Mouse (Mus musculus): Measurements from ENCODE around the gene Pip4k2c.

Pip4k2c gene

DNA sequence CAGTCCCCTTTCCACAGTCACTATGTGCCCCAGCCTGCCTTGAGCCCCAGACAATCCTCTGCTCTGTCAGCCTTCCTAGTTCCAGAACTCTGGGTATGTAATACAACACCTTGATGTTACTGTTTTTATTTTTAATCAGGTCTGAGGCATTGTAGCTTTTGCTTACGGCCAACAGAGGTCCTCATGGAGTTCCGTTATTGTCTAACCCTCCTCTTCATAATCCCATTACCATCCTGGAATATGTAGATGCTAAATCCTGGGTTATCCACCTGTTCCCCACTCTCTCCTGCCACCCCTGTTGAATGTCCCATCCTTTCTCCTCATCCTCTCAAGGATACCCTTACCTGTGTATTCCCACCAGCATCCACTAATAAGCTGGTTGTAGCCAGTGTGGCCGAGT, 35.2 kb downstream of the Pip4k2c start:
- TF ChIP-seq POU5F1 (IDR thresholded peaks at IDR 0.05; ENCODE audit: borderline replicate concordance, low read length), result no peak
- no peak for TF ChIP-seq NANOG (IDR thresholded peaks at IDR 0.05; ENCODE audit: borderline replicate concordance, low read length)
- TF ChIP-seq CTCF (conservative IDR thresholded peaks at IDR 0.05; ENCODE audit: low read length), result no peak
- Histone ChIP-seq H3K4me3 (replicated peaks; ENCODE audit: low read length) (peak overlapping the region; percentile 58), H3K9me3 (ENCODE audit: low read length) (no peaks in the 10 kb centered on the region), H3K27me3 (ENCODE audit: insufficient read depth, low read length) (peaks cover 38% of the 10 kb centered on the region), H3K36me3 (ENCODE audit: insufficient read depth, low read length) (no peaks in the 10 kb centered on the region), H3K4me1 (replicated peaks; ENCODE audit: low read depth, low read length) (peaks cover 74% of the 10 kb centered on the region)

DNA sequence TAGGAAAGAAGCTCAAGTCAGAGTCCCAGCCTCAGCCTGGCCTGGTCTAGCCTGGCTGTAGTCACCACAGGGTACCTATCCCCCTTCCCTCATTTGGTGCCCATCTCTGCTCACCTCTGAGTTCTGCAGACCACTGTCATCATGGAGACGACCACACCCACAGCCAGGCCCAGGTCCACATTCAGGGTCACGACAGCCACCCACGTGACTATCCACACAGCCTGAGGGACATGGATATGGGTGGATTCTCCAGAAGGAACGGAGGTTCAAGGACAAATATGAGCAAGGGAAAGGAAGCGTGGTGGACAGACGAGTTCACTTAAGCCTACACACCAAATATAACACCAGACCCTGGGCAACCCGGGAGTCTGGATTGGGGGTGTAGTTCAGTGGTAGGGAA, 37.2 kb downstream of the Pip4k2c start:
- Histone ChIP-seq H3K9me3 (ENCODE audit: low read length) (no peaks in the 10 kb centered on the region), H3K27me3 (ENCODE audit: insufficient read depth, low read length) (peaks cover 29% of the 10 kb centered on the region), H3K4me3 (replicated peaks; ENCODE audit: low read length) (no peak overlapping the region), H3K4me1 (replicated peaks; ENCODE audit: low read depth, low read length) (peaks cover 72% of the 10 kb centered on the region), H3K36me3 (ENCODE audit: insufficient read depth, low read length) (no peaks in the 10 kb centered on the region)
- TF ChIP-seq NANOG (IDR thresholded peaks at IDR 0.05; ENCODE audit: borderline replicate concordance, low read length) (no peak), POU5F1 (IDR thresholded peaks at IDR 0.05; ENCODE audit: borderline replicate concordance, low read length) (no peak), CTCF (conservative IDR thresholded peaks at IDR 0.05; ENCODE audit: low read length) (no peak)

DNA sequence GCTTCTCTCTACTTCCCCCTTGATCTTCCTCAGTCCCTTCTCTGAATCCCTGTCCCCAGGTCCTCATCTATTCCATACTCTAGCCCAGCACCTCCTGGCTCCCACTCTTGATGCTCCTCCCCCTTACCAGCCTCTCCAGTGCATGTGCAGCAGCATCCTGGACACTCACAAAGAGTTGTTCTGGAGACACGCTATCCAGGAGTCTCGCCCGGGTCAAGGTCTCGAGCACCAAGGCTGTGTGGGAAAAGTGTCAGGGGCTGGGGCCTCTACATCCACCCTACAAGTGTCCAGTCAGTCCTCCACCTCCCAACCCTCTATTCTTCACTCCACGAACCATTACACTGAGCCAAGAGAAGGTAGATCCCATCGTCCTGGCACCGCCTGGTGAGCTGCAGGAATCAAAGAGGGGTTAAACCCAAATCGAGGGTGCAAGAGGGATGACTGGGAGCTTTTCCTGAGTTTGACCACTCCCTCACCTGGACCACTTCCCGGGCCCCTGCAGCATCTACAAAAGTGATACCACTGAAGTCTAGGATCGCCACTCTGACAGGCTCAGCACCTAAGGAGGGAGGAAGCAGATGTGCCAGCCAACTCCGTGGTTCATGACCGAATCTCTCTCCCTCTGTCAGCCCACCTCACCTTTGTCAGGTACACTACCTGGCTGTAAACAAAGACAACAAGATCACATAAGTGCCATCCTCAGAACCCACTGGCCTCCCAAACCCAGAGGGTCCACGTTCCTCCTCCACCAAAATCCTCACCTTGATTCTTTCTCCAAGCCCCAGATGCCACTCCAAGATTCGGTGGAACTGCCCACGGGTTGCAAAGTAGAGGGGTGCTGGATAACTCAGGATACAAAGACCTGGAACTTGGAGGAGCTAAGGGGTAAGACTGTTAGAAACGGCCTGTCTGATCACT, 38.0 kb downstream of the Pip4k2c start:
- H3K27me3 ChIP-seq (ENCODE audit: insufficient read depth, low read length), result peaks cover 29% of the 10 kb centered on the region
- TF ChIP-seq POU5F1 (IDR thresholded peaks at IDR 0.05; ENCODE audit: borderline replicate concordance, low read length) (no peak), CTCF (conservative IDR thresholded peaks at IDR 0.05; ENCODE audit: low read length) (no peak), NANOG (IDR thresholded peaks at IDR 0.05; ENCODE audit: borderline replicate concordance, low read length) (no peak)
- peaks cover 67% of the 10 kb centered on the region for H3K4me1 ChIP-seq (replicated peaks; ENCODE audit: low read depth, low read length)
- no peaks in the 10 kb centered on the region for H3K36me3 ChIP-seq (ENCODE audit: insufficient read depth, low read length)
- H3K4me3 ChIP-seq (replicated peaks; ENCODE audit: low read length), result no peak overlapping the region
- H3K9me3 ChIP-seq (ENCODE audit: low read length), result no peaks in the 10 kb centered on the region

DNA sequence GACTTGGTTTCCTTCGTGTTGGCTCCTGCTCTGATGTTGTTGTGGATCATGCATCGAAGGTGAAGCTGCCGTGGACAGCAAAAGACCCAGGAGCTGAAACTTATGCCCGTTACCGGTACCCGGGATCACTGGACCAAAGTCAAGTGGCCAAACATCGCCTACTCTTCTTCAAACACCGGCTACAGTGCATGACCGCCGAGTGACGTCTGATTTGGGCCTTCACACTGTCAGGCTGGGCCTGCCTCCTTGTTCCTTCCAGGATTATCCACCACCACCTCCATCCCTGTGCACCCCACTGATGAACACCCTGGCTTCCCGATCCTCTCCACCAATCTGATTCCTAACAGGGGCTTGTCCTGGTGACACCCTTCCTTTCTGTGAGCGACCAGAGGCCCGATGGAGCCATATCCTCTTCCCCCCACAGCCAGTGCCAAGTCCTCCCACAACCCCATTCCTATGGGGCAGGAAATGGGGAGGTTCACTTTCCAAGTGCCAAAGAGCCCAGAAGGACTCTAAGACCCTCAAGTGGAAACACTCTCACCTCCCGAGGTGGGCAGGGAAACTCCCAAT, 39.7 kb downstream of the Pip4k2c start:
- TF ChIP-seq NANOG (IDR thresholded peaks at IDR 0.05; ENCODE audit: borderline replicate concordance, low read length) (no peak), CTCF (conservative IDR thresholded peaks at IDR 0.05; ENCODE audit: low read length) (no peak), POU5F1 (IDR thresholded peaks at IDR 0.05; ENCODE audit: borderline replicate concordance, low read length) (no peak)
- peaks cover 65% of the 10 kb centered on the region for H3K4me1 ChIP-seq (replicated peaks; ENCODE audit: low read depth, low read length)
- H3K36me3 ChIP-seq (ENCODE audit: insufficient read depth, low read length), result no peaks in the 10 kb centered on the region
- H3K9me3 ChIP-seq (ENCODE audit: low read length), result no peaks in the 10 kb centered on the region
- 0 out of 2 replicates have a peak overlapping the region, but pooled peaks have one; percentile 78 for H3K4me3 ChIP-seq (replicated peaks; ENCODE audit: low read length)
- H3K27me3 ChIP-seq (ENCODE audit: insufficient read depth, low read length), result peaks cover 39% of the 10 kb centered on the region

DNA sequence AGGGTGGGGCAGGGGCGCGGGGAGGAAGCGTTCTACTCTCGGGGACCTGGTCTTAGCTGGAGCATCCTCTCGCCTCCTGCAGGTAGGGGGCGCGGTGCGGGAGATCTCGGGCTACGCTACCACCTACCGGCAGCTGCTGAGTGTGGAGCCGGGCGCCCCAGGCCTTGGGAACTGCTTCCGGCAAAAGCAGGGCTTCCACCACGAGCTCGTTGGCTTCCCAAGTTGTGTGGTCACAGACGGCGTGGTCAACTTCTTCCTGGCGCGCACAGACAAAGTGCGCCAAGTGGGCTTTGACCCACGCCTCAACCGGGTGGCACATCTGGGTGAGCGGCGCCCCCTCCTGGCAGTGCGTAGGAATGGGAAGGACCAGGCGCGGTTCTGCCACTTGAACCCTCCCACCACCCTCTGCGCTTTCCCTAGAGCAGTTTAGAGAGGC, 40.5 kb downstream of the Pip4k2c start:
- peaks cover 65% of the 10 kb centered on the region for H3K4me1 ChIP-seq (replicated peaks; ENCODE audit: low read depth, low read length)
- no peaks in the 10 kb centered on the region for H3K36me3 ChIP-seq (ENCODE audit: insufficient read depth, low read length)
- TF ChIP-seq NANOG (IDR thresholded peaks at IDR 0.05; ENCODE audit: borderline replicate concordance, low read length) (no peak), CTCF (conservative IDR thresholded peaks at IDR 0.05; ENCODE audit: low read length) (peak; percentile 88), POU5F1 (IDR thresholded peaks at IDR 0.05; ENCODE audit: borderline replicate concordance, low read length) (no peak)
- H3K4me3 ChIP-seq (replicated peaks; ENCODE audit: low read length), result peak overlapping the region; percentile 78
- peaks cover 48% of the 10 kb centered on the region for H3K27me3 ChIP-seq (ENCODE audit: insufficient read depth, low read length)
- H3K9me3 ChIP-seq (ENCODE audit: low read length), result no peaks in the 10 kb centered on the region

DNA sequence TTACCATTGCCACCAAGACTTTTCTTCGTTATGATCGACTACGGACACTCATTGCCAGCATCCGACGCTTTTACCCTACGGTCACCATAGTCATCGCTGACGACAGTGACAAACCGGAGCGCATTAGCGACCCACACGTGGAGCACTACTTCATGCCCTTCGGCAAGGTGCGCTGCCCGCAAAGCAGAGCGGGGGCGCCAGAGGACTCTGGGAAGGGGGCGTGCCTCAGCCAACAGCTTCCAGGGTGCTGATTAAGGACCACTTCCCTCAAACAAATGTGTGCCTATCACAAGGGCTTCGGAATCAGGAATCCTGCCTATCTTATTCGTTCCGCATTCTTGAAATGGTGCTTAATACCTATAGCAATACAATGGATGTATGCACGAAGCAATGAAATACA, 41.4 kb downstream of the Pip4k2c start:
- Histone ChIP-seq H3K27me3 (ENCODE audit: insufficient read depth, low read length) (peaks cover 56% of the 10 kb centered on the region), H3K36me3 (ENCODE audit: insufficient read depth, low read length) (no peaks in the 10 kb centered on the region), H3K4me1 (replicated peaks; ENCODE audit: low read depth, low read length) (peaks cover 63% of the 10 kb centered on the region), H3K9me3 (ENCODE audit: low read length) (no peaks in the 10 kb centered on the region), H3K4me3 (replicated peaks; ENCODE audit: low read length) (peak overlapping the region; percentile 78)
- TF ChIP-seq CTCF (conservative IDR thresholded peaks at IDR 0.05; ENCODE audit: low read length) (peak; percentile 24), POU5F1 (IDR thresholded peaks at IDR 0.05; ENCODE audit: borderline replicate concordance, low read length) (no peak)

DNA sequence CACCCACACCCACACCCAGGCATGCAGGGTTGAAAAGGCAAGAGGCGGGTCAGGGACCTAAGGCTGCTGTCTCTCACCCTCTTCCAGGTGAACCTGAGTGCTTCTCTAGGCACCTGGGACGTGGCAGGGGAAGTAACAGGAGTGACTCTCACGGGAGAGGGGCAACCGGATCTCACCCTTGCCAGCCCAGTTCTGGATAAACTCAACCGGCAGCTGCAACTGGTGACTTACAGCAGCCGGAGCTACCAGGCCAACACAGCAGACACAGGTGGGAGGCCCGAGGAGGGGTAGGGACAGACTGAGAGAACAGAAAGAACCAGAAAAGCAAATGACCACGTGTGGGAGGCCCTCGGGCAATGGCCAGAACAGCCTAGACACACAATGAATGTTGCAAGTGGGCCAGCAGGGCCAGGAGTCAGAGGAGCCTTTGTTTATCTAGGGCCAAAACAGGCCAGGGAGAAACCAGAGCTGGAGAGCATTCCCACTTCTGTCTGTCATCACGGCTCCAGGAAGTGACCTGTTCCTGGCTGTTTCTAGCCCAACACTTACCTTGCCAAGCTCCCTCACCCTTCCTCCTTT, 43.7 kb downstream of the Pip4k2c start:
- Histone ChIP-seq H3K27me3 (ENCODE audit: insufficient read depth, low read length) (peaks cover 74% of the 10 kb centered on the region), H3K4me1 (replicated peaks; ENCODE audit: low read depth, low read length) (peaks cover 66% of the 10 kb centered on the region), H3K4me3 (replicated peaks; ENCODE audit: low read length) (no peak overlapping the region), H3K36me3 (ENCODE audit: insufficient read depth, low read length) (no peaks in the 10 kb centered on the region), H3K9me3 (ENCODE audit: low read length) (no peaks in the 10 kb centered on the region)
- TF ChIP-seq POU5F1 (IDR thresholded peaks at IDR 0.05; ENCODE audit: borderline replicate concordance, low read length), result no peak
- no peak for TF ChIP-seq NANOG (IDR thresholded peaks at IDR 0.05; ENCODE audit: borderline replicate concordance, low read length)
- TF ChIP-seq CTCF (conservative IDR thresholded peaks at IDR 0.05; ENCODE audit: low read length), result no peak

Measured in E14TG2a.4 (cell line).